Mouse (Mus musculus) forebrain, embryonic 12.5 days (tissue): ENCODE data around the gene 4930432K21Rik. TPM values are rescaled to one million over a fixed set of nuclear protein-coding genes. Genes with fewer than 3 reads are reported as not detected.
A peak's percentile ranks its signal among the peaks of the same experiment; 100 is the strongest.

ENCODE experiments used
- ATAC-seq: fragments of 200-750 bp; cut with Nextera tagmentation; 2 replicates; pipeline ENCODE4 v1.8.0; 2017; ENCODE audit warnings: moderate TSS enrichment; ENCODE audit not compliant: low FRiP score
- H3K27ac ChIP-seq: fragments of 300-500 bp; sonication (generic); 2 replicates; pipeline ENCODE4 v1.5.1; 2016; ENCODE audit warnings: mild to moderate bottlenecking
- H3K27me3 ChIP-seq: fragments of 300-500 bp; sonication (generic); 2 replicates; pipeline ENCODE4 v1.6.1; 2016; ENCODE audit warnings: mild to moderate bottlenecking
- H3K36me3 ChIP-seq: fragments of 300-500 bp; sonication (generic); replicated peaks from 2 replicates; pipeline ENCODE4 v1.6.1; 2016; ENCODE audit warnings: mild to moderate bottlenecking
- H3K4me1 ChIP-seq: fragments of 300-500 bp; sonication (generic); 2 replicates; pipeline ENCODE4 v1.6.1; 2016
- H3K4me2 ChIP-seq: fragments of 300-500 bp; sonication (generic); 2 replicates; pipeline ENCODE4 v1.6.1; 2016; ENCODE audit warnings: mild to moderate bottlenecking, moderate library complexity
- H3K4me3 ChIP-seq: fragments of 300-500 bp; sonication (generic); replicated peaks from 2 replicates; pipeline ENCODE4 v1.5.1; 2016; ENCODE audit warnings: mild to moderate bottlenecking
- H3K9ac ChIP-seq: fragments of 300-500 bp; sonication (generic); 2 replicates; pipeline ENCODE4 v1.6.1; 2016; ENCODE audit warnings: mild to moderate bottlenecking
- H3K9me3 ChIP-seq: fragments of 300-500 bp; sonication (generic); 2 replicates; pipeline ENCODE4 v1.6.1; 2016
- WGBS: fragments of 180-500 bp; shearing (Covaris S2); methylation state at CpG from one replicate; pipeline ENCODE4 v1.1.7; 2016; 5-methylcytosine and 5-hydroxymethylcytosine counted together
- microRNA counts: library from miRNA; unstranded; fragments of <30 nt; microRNA quantifications from one replicate; lab custom pipeline; 2017
- microRNA-seq: library from miRNA; unstranded; fragments of <30 nt; microRNA quantifications from one replicate; pipeline ENCODE4, GENCODE M21; 2017
- polyA plus RNA-seq: library from polyadenylated mRNA; unstranded; fragments of >200 nt; fragmentation: Nextera tagmentation; extraction: Ambion mirVana; gene quantifications from 2 replicates; pipeline ENCODE4 v1.2.1, GENCODE M21; 2016

4930432K21Rik gene
- polyA plus RNA-seq, 1 experiment from 2014 or later: 2.3 TPM

GRCm38 (mm10) chr8:84217206-84217605, 69.4 kb downstream of the 4930432K21Rik start:
- Histone ChIP-seq H3K9ac (no peak overlapping the region), H3K36me3 (peaks cover 95% of the 10 kb centered on the region), H3K4me2 (no peak overlapping the region), H3K27ac (no peak overlapping the region), H3K4me3 (no peak overlapping the region), H3K9me3 (no peaks in the 10 kb centered on the region), H3K27me3 (no peaks in the 10 kb centered on the region), H3K4me1 (no peaks in the 10 kb centered on the region)
- ATAC-seq: no peak
- WGBS: 92% methylated on average over 11 of the region's 11 CpGs

DNA sequence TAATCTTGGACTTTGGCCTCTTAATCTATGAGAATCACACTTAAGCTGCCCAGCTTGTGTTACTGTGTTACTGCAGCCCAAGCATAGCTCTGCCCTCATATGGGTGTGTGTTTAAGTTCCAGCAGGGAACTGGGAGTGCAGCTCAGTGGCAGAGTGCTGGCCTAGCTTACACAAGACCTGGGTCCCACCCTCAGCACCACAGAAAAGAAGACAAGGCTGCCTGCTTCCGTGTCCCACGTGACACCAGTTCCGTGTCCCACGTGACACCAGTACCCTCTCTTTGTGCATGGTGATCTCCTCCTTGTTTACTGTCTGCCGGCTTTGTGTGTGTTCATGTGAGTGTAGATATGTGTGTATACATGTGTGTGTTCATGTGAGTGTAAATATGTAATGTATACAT, 70.3 kb downstream of the 4930432K21Rik start:
- Histone ChIP-seq H3K4me1 (no peaks in the 10 kb centered on the region), H3K36me3 (peaks cover 95% of the 10 kb centered on the region), H3K4me3 (no peak overlapping the region), H3K9me3 (no peaks in the 10 kb centered on the region), H3K27ac (no peak overlapping the region), H3K27me3 (no peaks in the 10 kb centered on the region), H3K9ac (no peak overlapping the region), H3K4me2 (no peak overlapping the region)
- 93% methylated on average over 5 of the region's 5 CpGs for WGBS
- ATAC-seq: no peak

DNA sequence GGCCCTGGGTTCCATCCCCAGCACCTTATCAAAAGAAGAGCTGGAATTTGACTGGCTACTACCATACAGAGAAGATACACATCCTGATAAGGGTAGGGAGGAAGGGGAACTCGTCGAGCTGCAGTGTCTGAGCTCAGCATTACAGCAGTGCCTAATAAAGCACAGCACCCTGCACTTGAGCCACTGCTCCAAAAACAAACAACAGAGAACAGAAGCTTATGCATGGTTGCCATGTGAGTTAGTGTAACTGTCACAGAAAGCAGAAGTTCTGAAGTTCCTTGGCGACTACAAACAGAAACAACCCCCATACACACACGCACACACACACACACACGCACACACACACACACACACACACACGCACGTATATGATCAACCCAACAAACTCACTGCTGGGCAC, 72.3 kb downstream of the 4930432K21Rik start:
- ATAC-seq: no peak
- Histone ChIP-seq H3K9me3 (no peaks in the 10 kb centered on the region), H3K27ac (no peak overlapping the region), H3K27me3 (no peaks in the 10 kb centered on the region), H3K9ac (no peak overlapping the region), H3K4me1 (no peaks in the 10 kb centered on the region), H3K4me2 (no peak overlapping the region), H3K36me3 (peaks cover 95% of the 10 kb centered on the region), H3K4me3 (no peak overlapping the region)
- 85% methylated on average over 7 of the region's 7 CpGs for WGBS

MicroRNA genes within 50 kb of the gene (microRNA counts, 519-probe panel; counts per million panel counts)
- 2,964 counts per million, percentile 23 among the panel's probes with 10 or more counts for microRNA mmu-miR-181c (lab: Ali Mortazavi, UCI)
- 5,224 counts per million, percentile 70 among the panel's probes with 10 or more counts for microRNA mmu-miR-23a (lab: Ali Mortazavi, UCI)
- 6,132 counts per million, percentile 84 among the panel's probes with 10 or more counts for microRNA mmu-miR-27a (lab: Ali Mortazavi, UCI)

Small RNA genes within 50 kb of the gene (microRNA-seq; reads per million reads assigned to microRNA genes)
- gene Gm25110 (not detected), gene Mir181c (12,345 reads per million, percentile 96 among the genes with 10 or more reads in this experiment), gene Mir181d (10,531 reads per million, percentile 95 among the genes with 10 or more reads in this experiment), gene Mir23a (6,444 reads per million, percentile 91 among the genes with 10 or more reads in this experiment), gene Mir24-2 (not detected), gene Mir27a (129 reads per million, percentile 51 among the genes with 10 or more reads in this experiment), gene Mir3074-2 (not detected)

Other genes starting within 250 kb of the 4930432K21Rik start
- 30.4 and 31.3 TPM in 2 replicates for gene Adgrl1, start 247.9 kb upstream of the 4930432K21Rik start, polyA plus RNA-seq
- 0.88 and 0.90 TPM in 2 replicates for gene Gm10644, start 192.8 kb upstream of the 4930432K21Rik start, polyA plus RNA-seq
- gene Asf1b, start 192.5 kb upstream of the 4930432K21Rik start, polyA plus RNA-seq: 59.0 and 61.0 TPM in 2 replicates
- 181 and 187 TPM in 2 replicates for gene Prkaca, start 175.0 kb upstream of the 4930432K21Rik start, polyA plus RNA-seq
- 9.9 and 11.4 TPM in 2 replicates for gene Samd1, start 150.4 kb upstream of the 4930432K21Rik start, polyA plus RNA-seq
- 1.2 TPM in 2 replicates for gene 1700067K01Rik, start 146.5 kb upstream of the 4930432K21Rik start, polyA plus RNA-seq
- not detected in 2 replicates for gene 2210011C24Rik, start 135.9 kb upstream of the 4930432K21Rik start, polyA plus RNA-seq
- 3.3 and 4.1 TPM in 2 replicates for gene Palm3, start 126.6 kb upstream of the 4930432K21Rik start, polyA plus RNA-seq
- gene Il27ra, start 105.4 kb upstream of the 4930432K21Rik start, polyA plus RNA-seq: 0.09 and 0.24 TPM in 2 replicates
- gene Rln3, start 103.0 kb upstream of the 4930432K21Rik start, polyA plus RNA-seq: not detected in 2 replicates
- gene Gm10643, start 82.9 kb upstream of the 4930432K21Rik start, polyA plus RNA-seq: 2.2 and 2.4 TPM in 2 replicates
- 8.4 and 9.2 TPM in 2 replicates for gene Rfx1, start 81.2 kb upstream of the 4930432K21Rik start, polyA plus RNA-seq
- 18.7 and 19.4 TPM in 2 replicates for gene Dcaf15, start 43.3 kb upstream of the 4930432K21Rik start, polyA plus RNA-seq
- 0.32 and 0.36 TPM in 2 replicates for gene Podnl1, start 22.0 kb upstream of the 4930432K21Rik start, polyA plus RNA-seq
- 17.7 and 20.4 TPM in 2 replicates for gene Cc2d1a, start 89 bp upstream of the 4930432K21Rik start, polyA plus RNA-seq
- gene Nanos3, start 37.2 kb downstream of the 4930432K21Rik start, polyA plus RNA-seq: 5.9 and 6.0 TPM in 2 replicates
- 47.7 and 53.4 TPM in 2 replicates for gene Zswim4, start 89.0 kb downstream of the 4930432K21Rik start, polyA plus RNA-seq
- 267 and 271 TPM in 2 replicates for gene D8Ertd738e, start 101.7 kb downstream of the 4930432K21Rik start, polyA plus RNA-seq
- 49.1 and 60.1 TPM in 2 replicates for gene Mri1, start 109.3 kb downstream of the 4930432K21Rik start, polyA plus RNA-seq
- gene Ccdc130, start 122.4 kb downstream of the 4930432K21Rik start, polyA plus RNA-seq: 20.6 and 29.1 TPM in 2 replicates
- gene Cacna1a, start 240.4 kb downstream of the 4930432K21Rik start, polyA plus RNA-seq: 8.2 and 11.5 TPM in 2 replicates